Mouse (Mus musculus): ENCODE data around the gene Mrvi1.

Mrvi1 gene

DNA sequence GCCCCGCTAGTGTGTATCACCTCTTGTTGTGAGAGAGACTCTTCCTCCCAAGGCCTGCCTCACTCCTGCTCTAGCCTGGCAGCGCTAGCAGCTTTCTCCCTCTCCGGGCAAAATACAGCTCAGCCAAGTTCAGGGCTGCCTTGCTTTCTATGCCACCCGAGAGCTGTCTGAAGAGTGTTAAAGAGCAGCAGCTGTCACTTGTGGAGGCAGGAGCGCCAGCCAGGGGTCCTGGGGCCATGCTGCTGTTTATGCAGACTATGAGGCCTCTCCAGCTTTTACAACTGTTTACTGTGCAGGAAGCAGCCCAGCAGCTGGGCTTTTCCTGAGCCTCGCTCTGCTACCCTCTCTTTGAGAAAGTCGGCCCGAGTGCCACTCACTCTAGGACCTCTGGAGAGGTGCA is 1.2 kb downstream of the Mrvi1 start:
- no peak for DNase-seq (ENCODE audit: low read depth, low spot score)

DNA sequence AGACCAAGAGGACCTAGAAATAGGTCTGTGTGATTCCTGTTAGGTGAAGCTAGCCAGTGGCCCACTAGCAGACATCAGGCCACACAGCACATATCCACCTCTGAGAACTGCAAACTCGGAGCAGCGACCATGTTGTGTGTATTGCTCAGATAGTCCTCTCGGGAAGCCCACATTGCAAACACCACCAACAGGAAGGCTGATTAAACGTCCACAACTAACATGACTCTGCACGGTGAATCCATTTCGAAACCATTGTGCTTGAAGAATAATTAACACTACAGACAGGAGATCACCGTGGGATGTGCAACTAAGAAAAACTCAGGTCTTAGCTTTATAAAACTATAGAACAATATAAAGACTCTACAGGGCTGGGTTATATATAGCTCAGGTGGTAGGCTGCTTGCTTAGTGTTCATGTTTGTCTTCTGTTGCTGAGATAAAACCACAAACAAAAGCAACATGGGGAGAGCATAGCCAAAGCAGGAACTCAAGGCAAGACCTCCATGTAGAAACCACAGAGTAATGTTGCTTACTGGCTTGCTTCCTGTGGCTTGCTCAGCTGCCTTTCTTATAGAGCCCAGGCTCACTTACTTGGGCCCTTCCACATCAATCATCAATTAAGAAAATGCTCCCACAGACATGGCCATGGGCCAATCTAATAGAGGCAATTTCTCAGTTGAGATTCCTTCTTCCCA is 4.4 kb downstream of the Mrvi1 start:
- no peak for DNase-seq (ENCODE audit: low read depth, low spot score)

DNA sequence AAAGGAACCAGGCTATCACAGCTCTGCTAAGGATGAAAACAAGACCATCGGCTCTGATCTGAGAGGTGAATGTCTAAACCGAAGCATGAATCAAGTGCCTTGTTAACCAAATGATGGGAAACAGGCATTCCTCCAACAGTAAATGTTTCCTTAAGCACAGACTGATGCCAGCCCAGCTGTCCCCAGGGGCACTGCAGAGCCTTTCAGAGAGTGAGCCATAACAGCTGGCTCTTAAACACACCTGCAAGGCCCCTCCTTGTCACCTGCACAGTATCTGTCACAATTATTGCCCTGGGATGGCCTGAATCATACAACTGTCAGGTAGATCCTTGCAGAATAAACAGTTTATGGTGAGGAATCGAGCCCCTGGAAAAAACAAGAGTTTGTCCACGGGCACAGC is 8.8 kb downstream of the Mrvi1 start:
- DNase-seq (ENCODE audit: low read depth, low spot score): no peak

DNA sequence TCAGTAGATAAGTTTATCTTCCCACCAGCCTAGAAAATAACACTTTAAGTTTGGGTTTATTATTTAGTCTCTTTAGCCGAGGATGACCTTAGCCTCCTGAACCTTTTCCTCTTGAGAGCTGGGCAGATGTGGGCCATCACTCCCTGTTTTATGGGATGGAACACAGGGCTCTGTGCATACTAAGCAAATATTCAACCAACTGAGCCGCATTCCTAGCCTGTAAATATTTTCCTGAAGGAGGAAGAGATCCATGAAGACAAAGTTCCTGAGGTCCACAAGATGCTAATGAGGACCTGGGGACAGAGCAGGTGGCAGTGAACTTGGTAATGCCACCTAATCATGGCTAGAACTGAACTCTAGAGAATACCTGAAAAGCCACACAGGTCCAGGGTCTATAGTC is 9.5 kb downstream of the Mrvi1 start:
- DNase-seq (ENCODE audit: low read depth, low spot score): no peak

DNA sequence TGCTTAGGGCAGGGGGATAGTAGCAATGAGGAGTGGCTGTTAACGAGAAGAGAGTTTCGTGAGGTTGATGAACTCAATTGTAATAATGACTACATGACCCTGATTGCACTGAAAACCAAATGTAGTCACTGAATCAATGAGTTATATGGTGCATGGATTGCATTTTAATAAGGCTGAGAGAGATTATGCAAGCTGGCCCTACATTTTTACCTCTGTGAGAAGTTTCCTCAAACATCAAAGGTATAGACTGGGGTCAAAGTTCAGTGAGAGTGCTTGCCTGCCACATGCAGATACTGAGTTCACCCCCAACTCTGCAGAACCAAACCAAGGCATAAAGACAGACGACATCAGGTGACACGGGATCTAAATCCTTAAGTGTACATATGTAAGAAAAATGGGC is 14.9 kb downstream of the Mrvi1 start:
- DNase-seq (ENCODE audit: low read depth, low spot score): no peak

DNA sequence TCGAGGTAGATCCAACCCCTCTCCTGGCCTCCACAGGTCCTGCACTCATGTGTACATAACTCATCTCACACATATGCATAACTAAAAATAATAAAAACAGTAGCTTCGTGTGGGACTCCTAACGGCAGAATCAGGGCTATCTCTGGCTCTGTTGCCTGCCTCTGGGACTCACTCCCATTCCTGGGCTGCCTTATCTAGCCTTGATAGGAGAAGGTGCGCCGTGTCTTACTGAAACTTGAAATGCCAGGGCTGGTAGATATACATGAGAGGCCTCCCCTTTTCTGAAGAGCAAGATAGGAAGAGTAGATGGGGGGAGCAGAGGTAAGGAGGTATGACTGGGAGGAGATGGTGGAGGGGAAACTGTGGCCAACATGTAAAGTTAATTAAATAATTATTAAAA is 15.4 kb downstream of the Mrvi1 start:
- no peak for DNase-seq (ENCODE audit: low read depth, low spot score)

DNA sequence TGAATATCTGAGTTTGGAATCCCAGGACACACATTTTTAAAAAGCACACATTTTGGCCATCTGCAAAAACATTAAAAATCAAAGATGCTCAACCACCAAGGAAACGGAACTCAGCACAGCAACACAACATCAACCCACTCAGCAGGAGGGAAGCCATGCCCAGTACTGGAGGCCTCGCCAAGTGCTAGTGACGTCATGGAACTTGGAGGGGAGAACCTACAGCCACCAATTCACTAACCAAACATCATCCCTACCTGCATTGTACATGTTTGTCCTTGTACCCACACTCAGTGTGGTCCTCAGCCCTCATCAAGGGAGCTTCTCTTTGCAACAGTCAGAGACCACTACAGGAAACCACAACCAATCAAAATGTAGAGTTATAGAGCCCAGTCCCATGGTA is 16.9 kb downstream of the Mrvi1 start:
- no peak for DNase-seq (ENCODE audit: low read depth, low spot score)

DNA sequence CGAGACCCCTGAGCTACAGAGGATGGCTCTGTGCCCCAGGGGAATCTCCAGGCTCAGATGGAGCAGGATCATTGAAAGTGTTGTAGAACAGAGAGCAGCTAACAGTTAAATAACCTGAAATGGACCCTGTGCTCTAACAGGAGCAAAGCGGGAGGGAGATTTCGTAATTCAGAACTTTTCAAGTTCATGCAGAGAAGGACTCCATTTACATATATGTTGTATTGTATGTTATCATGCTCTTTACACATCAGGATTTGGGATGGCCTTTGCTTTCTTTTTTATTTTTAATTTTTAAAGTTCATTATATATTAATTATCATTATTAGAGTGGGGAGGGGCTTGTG is 18.6 kb downstream of the Mrvi1 start:
- DNase-seq (ENCODE audit: low read depth, low spot score): no peak

DNA sequence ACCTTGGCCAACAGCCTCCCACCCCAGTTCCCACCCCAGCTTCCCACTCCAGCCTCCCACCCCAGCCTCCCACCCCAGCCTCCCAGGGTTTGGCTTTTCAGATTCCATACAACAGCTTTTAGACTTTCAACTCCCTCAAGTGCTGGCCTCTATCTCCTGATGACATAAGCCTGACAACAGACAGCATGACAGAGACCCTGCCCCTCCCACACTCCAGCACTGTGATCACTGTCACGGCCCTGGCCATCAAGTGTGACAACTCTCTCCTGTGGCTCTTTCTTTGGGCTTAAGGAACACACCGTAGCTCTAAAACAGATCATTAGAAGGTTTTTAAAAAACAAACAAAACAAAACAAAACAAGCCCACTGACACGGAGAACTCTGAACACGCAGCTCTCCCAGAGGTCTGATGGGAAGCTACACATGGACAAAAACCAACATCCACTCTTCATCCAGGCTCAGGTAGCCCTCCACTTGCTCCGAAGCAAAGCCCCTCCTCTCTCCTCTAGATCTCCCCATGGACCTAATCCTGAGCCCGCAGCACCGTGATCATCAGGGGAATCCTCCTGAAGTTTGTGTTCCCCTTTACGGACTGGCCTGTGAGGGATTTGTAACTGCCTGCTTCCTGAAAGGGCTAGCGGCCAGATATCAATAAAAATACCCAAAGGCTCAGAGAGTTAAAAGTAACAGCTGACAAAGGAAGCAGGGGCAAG is 19.2 kb downstream of the Mrvi1 start:
- no peak for DNase-seq (ENCODE audit: low read depth, low spot score)

DNA sequence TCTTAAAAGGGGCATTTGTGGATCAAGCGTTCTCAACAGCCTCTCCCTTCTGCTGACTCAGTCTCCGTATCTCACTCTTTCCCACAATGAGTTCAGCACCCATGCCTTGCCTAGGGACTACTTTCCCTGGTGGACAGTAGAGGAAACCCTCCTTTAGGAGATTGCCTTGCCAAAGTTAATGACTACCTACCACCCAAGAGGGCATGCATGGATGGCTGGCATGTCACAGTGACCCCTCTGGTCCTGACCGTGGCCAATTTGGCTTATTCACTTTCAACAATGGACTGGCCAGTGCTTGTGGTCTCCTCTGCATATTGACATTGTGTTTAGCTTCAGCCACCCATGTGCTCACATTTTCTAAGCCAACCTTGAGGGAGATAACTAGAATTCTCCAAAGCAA is 19.8 kb downstream of the Mrvi1 start:
- DNase-seq (ENCODE audit: low read depth, low spot score): no peak

DNA sequence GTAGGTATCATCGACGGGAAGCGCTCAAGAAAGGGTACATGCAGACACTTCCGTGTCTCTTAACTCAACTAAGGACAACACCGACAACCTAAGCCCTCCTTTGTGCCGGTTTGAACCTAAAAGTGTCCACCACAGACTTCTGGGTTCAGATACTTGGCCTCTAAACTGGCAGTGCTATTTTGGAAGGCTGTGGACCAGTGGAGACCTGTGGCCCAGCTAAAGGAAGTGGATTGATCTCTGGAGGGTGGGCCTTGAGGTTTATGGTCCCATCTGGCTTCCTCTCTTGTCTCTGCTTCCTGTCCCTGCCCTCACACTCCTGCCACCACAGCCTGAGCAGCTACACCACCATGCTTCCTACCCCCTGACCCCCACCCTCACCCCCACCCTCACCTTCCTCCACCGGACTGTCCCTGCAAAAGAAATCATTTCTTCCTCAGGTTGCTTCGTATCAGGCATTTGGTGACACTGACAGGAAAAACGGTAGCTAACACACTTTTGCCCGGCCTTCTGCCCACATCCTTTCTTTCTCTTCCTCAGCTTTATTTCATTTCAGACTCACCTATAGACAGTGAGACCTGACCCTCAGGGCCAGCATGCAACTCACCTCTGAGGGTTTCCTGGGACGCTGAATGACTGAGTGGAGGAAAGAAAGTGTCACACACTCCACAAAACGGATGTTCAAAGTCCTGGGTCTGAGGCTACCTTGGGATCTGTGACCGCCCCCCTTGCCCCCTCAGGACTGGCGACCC is 25.7 kb downstream of the Mrvi1 start:
- no peak for DNase-seq (ENCODE audit: low read depth, low spot score)

DNA sequence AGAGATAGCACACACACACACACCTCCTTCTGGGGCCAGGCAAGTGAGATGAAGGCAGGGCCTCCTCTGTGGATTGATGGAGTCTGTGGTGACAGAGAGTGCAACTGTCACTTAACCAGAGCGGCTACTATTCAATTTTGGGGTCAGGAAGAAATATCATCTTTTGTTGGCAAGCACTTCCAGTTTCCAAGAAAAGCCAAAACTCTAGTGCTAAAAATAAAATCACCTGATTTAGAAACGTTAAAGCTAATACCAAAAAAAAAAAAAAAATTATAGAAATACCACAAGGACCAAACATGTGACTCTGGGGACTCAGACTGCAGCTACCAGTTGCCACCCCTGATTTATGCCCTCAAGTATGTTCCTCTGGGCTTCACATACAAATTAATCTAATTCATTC is 26.7 kb downstream of the Mrvi1 start:
- no peak for DNase-seq (ENCODE audit: low read depth, low spot score)

DNA sequence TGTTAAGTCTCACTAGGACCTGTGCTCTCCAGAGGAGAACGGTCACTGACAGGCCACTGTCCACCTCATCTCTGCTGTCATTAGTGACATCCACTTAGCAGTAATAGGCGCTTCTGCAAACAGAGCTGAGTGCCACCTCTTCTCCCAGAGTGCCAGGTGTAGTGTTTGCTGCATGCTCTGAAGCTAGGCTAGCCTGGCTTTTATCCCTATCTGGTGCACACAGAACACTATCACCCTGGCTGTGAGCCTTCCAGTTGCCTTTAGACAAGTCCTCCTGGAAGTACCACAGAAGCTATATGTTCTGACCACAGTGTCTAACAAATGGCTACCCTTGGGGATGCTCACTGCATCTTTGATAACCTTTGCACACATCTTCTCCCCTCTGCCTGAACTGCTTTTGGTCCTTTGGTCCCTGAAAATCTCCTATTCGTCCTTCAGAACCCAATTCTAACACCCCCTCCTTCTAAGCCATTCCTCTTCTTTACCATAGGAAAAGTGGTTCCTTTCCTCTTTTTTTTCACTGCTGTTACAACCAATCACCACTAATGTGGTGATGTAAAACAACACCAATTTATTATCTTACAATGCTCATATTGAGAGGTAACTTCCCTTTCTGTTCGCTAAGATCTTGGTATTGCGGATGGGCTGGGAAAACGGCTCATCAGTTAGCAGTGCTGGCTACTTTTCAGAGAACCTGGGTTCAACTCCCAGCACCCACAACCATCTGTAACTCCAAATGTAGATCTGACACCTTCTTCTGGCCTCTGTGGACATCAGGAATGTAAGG is 28.0 kb downstream of the Mrvi1 start:
- no peak for DNase-seq (ENCODE audit: low read depth, low spot score)

DNA sequence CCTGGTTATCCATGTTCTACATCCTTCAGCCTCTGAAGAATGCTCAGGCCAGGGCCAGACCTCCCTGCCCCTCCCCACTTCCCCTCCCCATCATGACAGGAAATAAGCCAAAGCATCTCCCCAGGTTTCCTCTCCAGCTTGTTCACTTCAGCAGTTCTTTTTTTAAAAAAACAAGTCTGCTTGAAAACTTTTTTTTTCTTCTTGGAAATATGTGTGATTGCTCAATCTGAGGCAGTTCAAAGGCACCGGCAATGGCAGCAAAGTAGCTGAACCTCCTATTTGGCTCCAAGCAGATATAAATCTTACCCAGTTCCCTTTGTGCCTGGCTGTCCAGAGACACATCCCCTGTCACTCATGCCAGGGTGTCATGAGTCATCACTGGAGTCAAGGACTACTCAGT is 29.1 kb downstream of the Mrvi1 start:
- DNase-seq (ENCODE audit: low read depth, low spot score): no peak

DNA sequence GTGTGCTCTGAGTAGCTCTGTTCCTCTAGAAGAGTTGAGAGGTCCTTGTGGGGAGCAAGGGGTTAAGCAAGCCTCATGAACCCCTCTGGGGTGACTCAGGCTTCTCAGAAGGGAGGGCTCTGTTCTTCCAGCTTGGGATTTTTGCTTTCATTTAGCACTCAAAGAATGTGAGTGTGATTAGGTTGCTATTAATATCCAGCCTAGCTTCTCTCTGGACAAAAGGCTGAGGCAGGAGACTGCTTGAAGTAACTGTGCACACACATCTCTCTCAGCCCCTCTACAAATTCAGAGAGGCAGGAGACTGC is 31.7 kb downstream of the Mrvi1 start:
- DNase-seq (ENCODE audit: low read depth, low spot score): no peak

DNA sequence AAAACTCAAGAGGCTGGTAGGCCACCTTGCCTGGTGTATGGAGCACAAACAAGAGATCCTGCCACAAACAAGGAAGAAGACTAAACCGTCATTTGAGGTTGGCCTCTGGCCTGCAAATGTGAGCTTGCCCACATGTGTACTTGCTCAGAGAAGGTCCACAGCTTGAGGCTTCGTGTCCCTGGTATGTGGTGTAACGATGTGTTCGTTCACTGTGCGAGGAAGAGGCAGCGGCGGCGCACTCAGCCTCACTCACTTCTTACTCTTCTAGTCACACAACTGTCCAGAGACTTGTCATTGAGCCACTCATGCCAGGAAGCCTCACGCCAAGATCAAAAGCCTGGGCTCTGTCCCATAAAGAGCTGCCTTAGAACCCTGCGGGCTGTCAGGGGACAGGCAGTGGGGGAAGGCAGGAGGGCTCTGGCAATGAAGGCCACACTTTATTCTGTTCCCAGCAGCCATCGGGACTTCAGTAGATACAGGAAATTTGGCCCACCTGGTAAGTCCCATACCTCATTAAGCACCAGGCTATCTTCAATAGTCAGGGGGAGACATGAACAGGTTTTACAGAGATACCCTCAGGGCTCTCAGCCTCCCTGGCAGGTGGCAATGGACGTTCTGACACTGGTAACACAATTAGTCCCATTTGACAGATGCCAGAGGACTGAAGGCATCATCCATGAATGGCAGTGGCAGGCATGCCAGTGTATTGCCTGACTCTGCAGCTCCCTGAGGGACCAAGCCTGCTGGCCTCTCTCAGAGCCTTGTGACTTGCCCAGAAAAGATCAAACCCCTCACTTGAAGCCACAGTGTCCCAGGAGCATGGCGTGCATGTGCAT is 32.3 kb downstream of the Mrvi1 start:
- DNase-seq (ENCODE audit: low read depth, low spot score): no peak

DNA sequence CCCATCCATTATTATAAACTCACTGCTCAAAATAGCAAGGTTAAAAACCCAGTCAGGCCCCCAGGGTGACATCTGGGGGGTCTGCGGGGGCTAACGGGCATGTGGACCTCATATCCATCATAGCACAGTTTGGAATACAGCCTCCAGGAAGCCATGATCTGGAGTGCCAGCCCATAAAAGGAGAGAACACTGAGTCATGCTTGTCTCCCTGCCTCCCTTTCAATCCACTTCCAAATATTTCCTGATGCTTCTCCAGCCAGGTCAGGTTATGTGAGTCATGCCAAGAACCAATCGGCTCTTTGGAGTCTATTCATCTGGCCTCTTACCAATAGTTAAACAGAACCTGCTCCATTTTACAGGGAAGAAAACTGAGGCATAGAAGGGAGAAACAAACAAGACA is 33.7 kb downstream of the Mrvi1 start:
- no peak for DNase-seq (ENCODE audit: low read depth, low spot score)

DNA sequence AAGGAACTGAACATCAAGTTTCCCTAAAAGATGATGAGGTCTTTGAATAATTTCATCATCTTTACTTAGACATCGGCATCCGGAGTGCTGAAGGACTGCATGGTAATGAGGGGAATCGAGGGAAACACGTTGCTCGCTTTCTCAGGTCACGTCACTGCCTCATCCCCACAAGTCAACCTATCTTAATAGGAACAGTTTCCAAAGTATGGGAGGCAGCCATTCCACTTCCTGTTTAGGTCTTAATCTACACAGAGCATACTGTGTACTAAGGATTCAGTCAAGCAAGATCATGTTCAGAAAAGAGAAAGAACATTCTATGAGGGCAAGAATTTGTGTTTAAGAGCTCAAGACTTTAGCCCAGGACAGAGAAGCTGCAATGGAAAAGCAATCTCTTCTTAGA is 34.6 kb downstream of the Mrvi1 start:
- DNase-seq (ENCODE audit: low read depth, low spot score): no peak

DNA sequence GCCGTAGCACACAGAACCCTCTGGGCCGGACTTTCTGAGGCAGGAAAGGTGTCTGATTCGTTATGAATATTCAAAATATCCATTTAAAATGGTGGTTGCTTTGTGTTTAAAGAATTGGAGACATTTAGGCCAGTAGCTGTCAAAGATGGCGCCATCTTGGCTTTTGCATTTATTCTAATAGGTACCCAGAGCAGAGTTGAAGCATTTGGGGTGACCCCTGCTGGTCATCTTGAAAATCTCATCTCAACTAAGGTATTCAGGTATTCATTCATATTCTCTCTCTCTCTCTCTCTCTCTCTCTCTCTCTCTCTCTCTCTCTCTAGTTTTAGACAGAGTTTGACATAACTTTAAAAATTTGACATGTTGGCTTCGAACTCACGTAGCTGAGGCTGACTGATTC is 35.5 kb downstream of the Mrvi1 start:
- peak; percentile 24 for DNase-seq (ENCODE audit: low read depth, low spot score)

DNA sequence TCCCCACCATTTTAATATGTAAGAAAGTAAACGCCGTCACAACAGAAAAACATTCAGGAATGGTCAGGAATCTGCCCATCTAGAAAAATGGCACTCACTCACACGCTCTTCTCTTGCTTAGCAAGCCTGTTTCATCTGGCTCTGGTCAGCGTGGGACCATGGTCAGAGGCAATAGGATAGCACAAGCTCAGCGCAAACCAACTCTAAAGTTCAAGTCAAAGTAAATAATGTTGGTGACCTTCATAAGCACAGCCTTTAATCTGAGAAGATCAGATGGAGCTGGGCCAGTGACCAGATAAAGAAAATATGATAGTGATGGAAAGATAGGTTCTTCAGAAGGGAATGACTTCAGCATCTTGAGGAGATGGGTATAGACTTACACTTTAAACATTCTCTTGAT is 37.9 kb downstream of the Mrvi1 start:
- no peak for DNase-seq (ENCODE audit: low read depth, low spot score)

DNA sequence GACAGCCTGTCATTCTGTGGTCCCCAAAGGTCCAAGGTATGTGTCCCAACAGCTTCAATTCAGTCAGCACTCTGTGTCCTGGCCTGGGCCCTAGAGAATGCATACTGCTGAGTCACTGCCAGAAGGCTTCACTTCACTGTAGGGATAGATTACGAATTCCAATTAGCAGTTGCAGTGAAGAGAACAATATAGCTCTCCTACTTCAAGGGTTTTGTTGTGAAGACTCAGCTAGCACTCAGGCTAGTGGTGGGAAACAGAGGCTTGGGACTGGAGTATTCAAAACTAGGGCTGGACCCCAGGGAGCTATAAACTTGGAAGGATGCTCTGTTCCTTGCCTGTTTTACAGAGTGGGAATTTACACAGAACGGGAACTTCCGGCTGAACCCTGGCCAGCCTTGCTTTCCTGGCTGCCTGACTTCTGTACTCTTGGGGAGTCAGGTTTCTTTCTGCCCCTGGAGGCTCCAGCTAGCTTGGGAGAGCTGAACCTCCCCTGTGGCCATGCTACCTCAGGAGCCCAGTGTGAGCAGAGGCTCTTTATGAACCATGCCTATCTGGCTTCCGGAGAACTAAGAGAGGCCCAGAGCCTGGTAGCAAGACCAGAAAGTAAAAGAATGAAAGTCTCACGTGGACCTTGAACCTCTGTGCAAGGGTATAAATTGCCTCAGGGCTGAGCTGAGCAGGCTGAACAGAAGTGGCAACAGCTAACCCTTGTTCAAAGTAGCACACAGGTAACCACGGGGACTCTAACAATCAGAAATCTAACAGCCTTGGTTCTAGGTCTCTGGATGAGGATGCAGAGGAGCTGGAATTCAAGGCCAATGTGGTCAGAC is 40.3 kb downstream of the Mrvi1 start:
- no peak for DNase-seq (ENCODE audit: low read depth, low spot score)
